Mouse (Mus musculus): ENCODE results near the gene Zfp1.

GRCm38 (mm10) chr8:111695441-111695840 lies 52.2 kb downstream of the Zfp1 start:
- TF ChIP-seq CTCF (conservative IDR thresholded peaks at IDR 0.05; ENCODE audit: low read length) = no peak
- no peak for TF ChIP-seq NANOG (IDR thresholded peaks at IDR 0.05; ENCODE audit: borderline replicate concordance, low read length)

All from E14TG2a.4 (cell line).